Mouse (Mus musculus) heart, postnatal 14 days (tissue): Measurements from ENCODE around the gene Tmem150b. TPM values are rescaled to one million over a fixed set of nuclear protein-coding genes. Genes with fewer than 3 reads are reported as not detected.

ENCODE experiments used
- DNase-seq, 2 experiments: peaks; one replicate each; pipeline ENCODE4 v3.0.0; 2021 to 2022
- intact Hi-C: fragments of 180-260 bp; cut with DNase I; formaldehyde crosslinking; loops from one replicate; pipeline ENCODE4 v1.15.1; 2025
- long read RNA-seq, 2 experiments: library from polyadenylated mRNA; stranded (forward); transcript quantifications; one replicate each; pipeline ENCODE4 v2.0.0; 2021
- total RNA-seq, 2 experiments: library from RNA; stranded (reverse); gene quantifications; 2 replicates each; pipeline ENCODE4 v1.2.3; 2021

Gene Tmem150b
- total RNA-seq: not detected
- long read RNA-seq, experiment 1: 0 reads
- long read RNA-seq, experiment 2: 0 reads

DNA sequence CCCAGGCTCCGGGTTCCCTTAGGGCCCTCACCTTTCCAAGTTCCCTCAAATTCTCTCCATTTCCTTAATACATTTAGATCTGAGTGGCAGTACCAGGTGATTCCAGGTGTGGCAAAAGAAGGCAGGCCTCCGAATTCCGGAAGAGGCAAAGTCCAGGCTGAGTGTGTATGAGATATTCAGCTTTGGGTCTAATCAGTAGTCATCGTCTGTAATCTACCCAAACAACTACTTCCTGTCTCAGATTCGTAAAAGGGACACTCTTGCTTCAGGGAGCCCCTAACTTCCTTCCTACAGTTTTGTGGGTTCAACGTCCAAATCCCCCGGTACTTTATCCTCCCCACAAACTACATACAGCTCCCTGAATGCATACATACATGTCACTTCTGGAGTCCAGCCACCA is at the start of gene Tmem150b:
Tmem150b (minus strand) TSS at position 81 of the 400 bp plus-strand sequence.
- intact Hi-C loops: no loop called here
- DNase-seq: no peak

DNA sequence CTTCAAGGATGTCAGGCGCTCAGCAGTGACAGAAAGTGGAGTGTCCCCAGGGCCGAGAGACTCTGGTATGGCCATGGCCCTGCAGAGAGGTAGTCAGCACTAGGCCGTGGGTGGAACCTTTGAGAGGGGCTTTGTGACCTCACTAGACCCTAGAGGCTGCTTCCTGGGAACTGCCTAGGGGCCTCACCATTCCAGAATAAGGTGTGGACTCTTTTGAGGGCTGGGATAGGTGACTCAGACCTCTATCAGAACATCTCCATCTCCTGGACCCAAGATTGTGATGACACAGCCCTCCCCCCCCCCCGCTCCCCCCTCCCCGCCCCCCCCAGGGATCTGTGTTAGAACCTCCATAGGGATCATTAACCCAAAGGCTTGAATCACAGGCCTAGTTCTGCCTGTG is 46.2 kb upstream of the Tmem150b start, which contains the start of gene Fam71e2:
Fam71e2 (minus strand) TSS at position 101 of the 400 bp plus-strand sequence.
- DNase-seq: no peak
- intact Hi-C loops: no loop called here

DNA sequence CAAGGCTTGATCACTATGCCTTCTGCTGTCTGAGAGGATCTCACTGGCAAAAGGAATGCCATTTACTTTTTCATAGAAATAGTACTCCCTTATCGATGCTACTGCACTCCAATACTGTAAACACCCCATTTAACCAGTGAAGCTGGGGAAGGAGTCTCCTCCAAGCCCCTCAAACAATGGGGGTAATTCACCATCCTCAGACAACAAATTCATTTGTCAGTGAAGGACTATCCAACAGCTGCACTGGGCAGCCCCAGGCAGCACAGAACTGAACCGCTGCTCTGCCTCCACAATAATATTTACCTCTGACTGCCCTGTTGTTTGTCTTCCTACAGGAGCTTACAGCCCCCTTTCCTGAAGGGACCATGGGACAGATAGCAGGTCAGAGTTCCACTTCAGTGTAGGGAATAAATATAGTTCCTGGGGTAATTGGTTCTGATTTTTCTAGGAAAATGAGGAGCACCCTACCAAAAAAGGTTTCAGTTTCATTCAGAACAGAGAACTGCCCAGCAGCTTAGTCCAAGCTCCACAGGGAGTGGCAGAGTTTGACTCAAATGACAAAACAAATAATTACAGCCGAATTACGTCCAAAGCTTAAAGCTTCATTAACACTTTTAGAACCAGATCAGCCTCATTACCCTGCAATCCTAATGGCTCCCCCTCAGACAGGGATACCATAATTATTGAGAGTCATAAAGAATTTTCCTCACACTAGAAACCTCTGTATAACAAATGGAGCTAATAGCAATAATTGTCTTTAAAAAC is 40.1 kb upstream of the Tmem150b start:
- DNase-seq: no peak
- intact Hi-C loops: no loop called here

DNA sequence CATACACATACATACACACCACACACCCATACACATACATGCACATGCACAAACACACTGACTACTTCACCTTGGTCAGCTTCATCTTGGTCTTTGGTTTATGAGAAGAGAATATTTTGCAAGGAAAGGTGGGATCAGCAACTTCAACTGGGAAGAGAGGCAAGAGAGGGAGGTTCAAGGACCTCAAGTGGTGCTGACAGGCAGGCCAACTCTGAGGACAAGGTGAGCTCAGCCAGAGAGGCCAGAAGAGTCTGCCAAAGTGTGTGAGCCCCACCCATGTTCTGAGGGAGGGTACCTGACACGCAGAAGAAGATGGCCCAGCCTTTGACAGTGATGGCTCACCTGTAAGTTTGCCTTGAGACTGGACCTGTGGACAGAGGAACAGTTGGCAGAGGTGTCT is 34.6 kb upstream of the Tmem150b start:
- intact Hi-C loops: no loop called here
- no peak for DNase-seq

DNA sequence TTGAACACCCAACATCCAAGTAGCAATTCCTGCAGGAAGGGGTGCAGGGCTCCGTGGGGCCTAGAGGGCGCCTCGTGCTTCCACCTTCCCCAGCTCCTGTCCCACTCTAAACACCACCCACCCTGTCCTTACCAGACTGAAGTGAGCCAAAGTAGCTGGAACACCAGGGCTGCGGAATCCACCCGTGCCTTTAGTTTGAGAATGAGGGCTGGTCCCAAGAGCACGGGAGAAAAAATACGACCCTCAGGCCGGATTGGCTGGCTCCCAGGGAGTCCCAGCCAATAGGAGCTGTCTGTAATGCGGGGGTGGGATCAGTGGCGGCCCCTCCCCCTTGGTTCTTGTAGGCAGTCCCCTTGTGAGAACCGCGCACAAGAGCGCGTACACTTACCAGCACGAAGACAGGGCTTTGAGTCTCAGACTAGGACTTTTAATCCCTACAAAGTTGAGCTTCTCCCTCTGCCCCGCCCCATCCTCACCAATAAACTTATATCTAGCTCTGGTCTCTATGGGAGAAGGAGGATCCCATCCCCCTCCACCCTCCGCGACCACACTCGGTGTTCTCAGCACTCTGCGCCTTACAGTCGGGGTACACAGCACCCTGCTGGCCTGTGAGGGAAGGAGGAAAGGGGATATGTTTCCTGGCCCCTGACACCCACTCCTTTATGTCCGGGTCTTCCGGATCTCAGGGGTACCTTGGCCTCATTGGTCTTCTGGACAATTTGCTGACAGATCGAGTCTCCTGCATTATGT is 27.9 kb upstream of the Tmem150b start, which contains the start of gene Cox6b2:
Cox6b2 (minus strand) TSS at position 274 of the 750 bp plus-strand sequence.
- peak; percentile 64 to 72 for DNase-seq
- intact Hi-C loops: no loop called here

DNA sequence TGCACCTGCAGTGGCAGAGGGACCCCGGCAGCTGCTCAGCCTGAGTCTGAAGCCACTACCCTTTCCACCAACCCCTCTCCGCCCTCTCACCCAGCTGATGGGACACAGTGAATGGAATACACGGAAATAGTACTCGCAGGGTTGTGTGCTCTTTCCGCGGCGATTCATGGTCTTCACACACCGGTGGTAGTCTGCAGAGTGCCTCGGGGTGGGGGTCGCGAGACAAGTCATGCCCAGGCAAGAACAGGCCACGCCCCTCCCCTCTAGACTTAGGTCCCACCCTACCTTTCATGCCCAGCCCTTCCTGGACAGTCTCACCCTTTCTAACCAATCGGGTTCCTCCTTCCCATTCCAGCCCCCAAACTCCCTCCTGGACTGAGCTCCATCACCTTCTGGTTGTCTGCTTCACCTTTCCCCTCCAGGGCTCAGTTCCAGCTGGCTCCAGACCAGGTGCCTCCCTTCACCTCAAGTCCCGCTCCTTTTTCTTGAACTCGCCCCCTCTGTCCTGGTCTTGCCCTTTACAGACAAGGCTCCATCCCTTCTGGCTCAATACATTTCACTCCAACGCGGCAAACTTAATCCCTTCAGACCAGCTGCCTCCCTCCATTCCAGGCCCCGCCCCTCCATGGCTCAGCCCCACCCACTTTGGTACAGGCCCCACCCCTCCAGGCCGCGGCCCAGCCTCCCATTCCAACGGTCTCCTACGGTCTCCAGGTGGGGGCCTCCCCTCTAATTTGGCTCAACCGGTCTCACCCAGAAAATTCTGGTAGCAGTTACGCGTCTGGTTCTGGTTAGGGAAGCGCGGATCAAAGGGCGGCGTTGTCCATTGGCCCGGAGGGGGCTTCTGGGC is 27.1 kb upstream of the Tmem150b start:
- intact Hi-C loops: no loop called here
- peak in 1 of 2 experiments; percentile 31 for DNase-seq

DNA sequence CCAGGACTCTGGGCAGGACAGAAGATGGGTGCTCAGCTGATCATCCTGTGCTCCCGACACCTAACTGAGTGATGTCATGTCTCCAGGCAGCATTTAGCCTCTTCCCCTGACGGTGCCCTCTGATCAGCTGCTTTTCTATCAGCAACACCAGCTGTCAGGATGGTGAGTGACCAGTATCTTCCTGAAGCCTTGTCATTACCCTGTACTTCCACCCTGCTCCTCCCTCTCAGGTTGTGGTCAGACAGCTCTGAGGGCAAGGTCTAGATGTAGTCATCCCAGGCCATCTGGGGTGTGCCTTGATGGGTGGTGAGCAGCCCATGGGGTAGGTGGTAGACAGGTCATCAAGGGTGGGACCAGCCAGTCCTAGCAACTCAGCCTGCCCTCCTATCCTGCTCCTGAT is 24.1 kb upstream of the Tmem150b start:
- DNase-seq: no peak
- intact Hi-C loops: no loop called here

DNA sequence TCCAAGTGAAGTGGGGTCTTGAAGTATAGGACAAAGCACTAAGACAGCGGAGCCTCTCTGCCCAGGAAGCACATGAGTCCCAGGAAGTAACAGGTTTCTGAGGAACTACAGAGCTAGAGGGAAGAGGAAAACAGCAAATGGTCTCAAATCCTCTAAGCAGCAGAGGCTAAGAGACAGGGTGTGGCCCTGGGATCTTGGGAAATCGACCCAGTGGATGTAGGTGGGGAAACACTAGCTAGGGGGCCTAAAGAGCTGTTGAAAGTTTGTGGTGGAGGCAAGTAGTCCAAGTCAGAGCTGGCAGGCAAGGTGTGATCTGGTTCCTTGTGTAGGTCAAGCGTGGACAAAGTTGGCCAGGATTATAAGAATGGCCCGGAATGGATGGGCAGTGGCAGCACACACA is 23.3 kb upstream of the Tmem150b start:
- no peak for DNase-seq
- intact Hi-C loops: no loop called here

DNA sequence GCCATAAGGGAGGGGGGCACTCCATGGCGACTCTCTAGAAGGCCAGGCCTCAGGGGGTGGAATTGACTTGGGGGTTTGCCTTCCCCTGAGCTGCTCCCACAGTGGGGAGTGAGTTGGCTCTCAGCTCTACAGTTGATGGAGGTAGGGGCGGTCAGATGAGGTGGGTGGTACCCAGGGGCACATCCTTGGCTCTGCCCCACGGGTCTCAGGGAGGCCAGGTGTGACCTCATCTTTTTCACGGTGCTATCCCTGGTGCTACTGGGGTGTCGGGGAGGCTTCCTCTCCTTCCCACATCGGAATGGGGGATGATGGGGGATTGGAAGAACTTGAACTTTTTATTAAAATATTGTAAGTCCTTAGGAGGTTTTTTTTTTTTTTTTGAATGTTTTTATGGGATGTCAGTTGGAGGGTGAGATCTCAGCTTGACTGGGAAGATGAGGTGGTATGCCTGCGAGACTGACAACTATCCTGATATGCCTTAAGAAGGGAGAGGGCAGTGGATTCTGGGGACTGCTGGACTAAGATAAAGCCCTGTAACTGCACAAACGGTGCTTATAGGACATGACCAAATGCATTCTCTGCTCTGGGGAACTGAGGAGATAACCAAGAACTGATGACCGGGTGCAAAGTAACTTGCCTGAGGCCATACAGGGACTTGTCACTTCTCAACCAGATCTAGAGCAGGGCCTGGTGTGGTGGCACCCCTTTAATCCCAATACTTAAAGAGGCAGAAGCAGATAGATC is 22.3 kb upstream of the Tmem150b start:
- DNase-seq: no peak
- intact Hi-C loops: no loop called here

DNA sequence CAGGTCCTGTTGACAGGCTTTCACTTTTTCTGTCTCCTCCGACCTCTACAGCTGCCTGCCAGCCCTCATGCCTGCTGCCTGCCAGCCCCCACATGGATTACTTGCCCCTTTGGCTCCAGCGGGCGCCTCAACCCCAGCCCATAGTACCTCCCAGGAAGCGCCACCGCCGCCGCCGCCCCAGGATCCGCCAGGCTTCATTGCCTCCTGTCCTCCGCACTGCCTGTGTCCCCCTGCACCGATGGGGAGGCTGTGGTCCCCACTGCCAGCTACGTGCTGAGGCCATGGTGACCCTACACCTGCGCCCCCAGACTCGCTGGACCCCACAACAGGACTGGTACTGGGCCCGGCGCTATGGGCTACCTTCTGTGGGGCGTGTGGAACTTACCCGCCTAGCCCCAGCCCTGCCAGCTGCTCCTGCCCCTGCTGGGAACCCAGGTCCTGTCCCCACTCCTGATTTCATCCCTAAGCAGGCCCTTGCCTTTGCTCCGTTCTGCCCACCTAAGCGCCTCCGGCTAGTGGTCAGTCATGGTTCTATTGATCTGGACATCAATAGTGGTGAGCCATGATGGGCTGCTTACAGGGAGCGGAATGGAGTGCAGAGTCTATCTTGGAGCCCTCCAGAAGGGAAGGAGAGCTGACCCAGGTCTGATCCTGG is 21.4 kb upstream of the Tmem150b start:
- intact Hi-C loops: no loop called here
- no peak for DNase-seq

DNA sequence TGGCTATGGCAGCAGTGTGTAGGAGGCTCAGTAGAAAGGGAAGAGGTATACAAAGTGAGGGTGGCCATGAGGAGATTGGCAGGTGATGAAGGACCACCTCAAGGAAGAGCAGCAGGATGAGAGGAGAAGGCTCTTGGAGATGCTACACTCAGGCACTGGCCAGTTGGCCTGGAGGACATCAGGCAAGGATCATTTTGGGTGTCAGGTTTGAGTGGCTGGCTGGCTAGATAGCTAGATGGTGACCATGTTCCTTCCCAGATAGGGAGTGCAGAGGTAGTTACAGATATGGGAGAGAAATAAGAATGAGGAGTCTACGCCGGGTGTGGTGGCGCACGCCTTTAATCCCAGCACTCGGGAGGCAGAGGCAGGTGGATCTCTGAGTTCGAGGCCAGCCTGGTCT is 19.8 kb upstream of the Tmem150b start:
- intact Hi-C loops: no loop called here
- no peak for DNase-seq

DNA sequence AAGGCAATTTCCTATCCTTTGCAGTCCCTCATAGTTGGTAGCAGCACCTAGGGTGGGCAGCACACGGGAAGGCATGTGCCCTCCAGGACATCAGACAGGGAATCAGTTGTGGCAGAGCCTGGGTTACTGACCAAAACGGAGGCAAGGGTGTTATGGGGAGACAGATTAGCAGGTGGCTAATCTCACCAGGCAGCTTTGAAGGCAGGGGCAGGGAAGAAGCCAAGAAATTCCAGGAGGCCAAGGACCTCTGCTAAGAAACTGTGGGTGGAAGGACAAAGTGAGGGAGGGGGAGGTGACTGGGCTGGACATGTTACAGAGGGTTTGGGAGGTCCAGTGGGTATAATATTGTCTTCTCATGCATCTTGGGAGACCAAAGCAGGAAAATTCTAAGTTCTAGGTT is 18.3 kb upstream of the Tmem150b start:
- intact Hi-C loops: no loop called here
- DNase-seq: no peak

DNA sequence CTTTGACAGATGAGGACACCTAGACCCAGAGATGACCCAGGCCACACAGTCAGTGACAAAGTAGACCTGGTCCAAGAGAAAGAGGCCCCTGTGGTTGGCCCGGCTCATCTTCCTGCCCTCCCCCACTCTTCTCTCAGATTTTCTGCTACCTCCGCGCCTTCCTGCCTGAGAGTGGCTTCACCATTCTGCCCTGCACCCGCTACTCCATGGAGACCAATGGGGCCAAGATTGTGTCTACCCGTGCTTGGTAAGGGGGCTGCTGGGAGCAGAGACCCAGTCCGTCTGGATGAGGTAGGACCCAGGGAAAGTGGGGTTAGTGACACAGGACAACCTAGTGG is 17.4 kb upstream of the Tmem150b start:
- no peak for DNase-seq
- intact Hi-C loops: no loop called here

DNA sequence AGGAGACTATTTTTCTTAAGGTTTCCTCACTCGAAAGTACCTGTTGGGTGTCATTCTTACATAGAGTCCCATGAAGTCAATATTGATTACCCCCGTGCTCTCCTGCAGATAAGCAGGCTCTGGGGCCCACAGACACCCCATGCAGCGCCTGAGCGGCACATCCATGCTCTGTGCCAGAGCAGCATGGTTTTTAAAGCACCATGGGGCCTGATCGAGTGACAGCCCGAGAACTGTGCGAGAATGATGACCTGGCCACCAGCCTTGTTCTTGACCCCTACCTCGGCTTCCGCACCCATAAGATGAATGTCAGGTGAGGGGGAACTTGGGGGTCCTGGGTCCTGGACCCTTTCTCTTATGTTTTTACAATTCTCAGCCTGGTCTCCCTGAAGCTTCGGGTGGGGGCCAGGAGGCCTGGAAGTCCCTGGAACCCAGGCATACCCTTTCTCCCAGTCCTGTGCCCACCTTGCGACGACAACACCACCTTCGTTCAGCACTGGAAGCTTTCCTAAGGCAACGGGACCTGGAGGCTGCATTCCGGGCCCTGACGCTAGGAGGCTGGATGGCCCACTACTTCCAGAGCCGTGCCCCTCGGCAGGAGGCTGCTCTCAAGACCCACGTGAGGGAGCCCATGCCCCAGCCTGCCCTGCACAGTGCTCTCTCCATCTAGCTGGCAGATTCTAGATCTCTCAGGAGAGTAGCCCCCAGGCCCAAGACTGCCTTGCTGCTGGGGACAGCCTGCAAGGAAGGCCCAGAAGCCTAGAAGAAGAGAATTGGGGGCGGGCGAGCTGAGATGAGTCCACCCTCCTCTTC is 16.8 kb upstream of the Tmem150b start:
- no peak for DNase-seq
- intact Hi-C loops: loop anchor here (2.0 kb wide), 1 partner anchor 47 kb away; the partner anchor contains the start of gene Tmem238

DNA sequence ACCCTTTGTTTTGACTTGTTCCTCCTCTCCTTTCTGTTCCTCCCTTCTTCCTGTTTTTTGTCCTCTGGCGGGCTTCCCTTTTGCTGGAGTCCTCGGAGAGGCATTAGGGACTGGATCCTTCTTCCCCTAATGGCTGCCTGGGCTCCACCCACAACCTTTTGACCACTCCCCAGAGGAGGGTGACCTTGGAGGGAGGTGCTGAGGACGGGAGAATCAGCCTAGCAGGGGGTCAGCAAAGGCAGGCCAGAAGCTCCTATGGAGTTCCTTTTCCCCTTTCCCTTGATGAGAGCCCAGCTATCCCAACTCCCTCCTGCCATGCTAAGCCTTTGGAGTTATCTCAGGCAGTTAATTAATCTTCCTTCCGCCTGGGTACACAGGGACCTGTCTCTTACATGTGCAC is 16.1 kb upstream of the Tmem150b start:
- DNase-seq: peak; percentile 67 to 73
- intact Hi-C loops: loop anchor here (2.0 kb wide), 1 partner anchor 48 kb away; the partner anchor contains the start of gene Tmem238

DNA sequence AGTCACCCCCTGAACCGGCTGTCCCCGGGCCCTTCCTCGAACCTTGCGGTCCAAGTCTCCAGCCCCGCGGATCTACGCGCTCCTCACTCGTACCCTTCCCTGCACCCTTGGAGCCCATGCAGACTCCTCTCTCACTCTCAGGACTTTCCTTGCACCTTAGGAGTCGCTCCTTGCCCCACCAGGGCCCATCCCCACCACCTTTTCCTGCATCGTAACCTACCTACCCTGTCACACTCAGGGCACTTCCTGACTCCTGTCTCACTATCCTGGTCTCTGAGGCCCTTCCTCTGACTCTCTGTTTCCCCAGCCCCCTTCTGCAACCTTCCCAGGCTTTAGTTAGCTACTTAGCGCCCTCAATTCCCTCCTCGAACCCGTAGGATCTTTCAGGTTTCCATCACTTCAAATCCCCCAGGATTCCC is 15.3 kb upstream of the Tmem150b start:
- intact Hi-C loops: loop anchor here (2.0 kb wide), 1 partner anchor 48 kb away; the partner anchor contains the start of gene Tmem238
- no peak for DNase-seq

DNA sequence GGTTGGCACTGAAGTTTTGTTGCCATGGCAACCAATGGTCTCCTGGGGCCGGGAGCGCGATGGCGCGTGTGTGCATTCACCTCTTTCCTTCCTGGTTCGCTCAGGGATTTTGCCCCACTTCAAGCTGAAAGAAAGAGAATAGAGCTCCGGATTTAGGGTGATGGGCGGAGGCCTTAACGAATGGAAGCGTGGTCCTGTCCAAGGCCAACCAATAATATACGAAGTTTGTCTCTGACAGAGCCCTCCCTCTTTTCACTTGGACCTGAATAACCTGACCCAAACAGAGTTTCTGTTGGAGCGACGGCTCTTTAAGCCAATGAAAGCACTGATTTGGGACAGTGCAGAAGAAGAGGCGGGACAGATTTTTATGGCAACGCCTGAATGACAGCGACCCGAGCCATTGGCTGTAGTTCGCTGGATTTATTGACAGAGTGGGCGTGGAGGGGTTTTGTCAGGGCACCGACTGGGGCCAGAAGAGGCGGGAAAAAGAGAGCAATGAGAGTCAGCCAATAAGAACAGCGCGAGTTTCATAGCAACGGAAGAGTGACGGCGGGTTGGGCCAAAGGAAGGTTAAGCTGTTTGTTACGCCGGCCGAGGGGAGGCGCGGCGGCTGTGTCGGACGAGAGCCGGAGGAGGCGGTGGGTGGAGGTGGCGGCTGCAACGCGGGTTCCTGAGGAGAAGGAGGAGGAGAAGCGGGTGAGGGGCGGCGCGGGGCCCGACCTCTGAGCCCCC is 14.7 kb upstream of the Tmem150b start, which contains the start of gene Kmt5c:
Kmt5c (plus strand) TSS at position 572 of the 732 bp plus-strand sequence.
- DNase-seq: peak; percentile 95 to 96
- intact Hi-C loops: loop anchor here (2.0 kb wide), 1 partner anchor 49 kb away; the partner anchor contains the start of gene Tmem238
